Mouse (Mus musculus): ENCODE data around the gene Spen. TPM values are rescaled to one million over a fixed set of nuclear protein-coding genes. Genes with fewer than 3 reads are reported as not detected.
"Not testable (repeated sequence)": the region's sequence is repeated elsewhere in the genome, so short reads cannot be mapped to it uniquely, and the experiment has no call there.

Gene Spen
- total and polyA plus RNA-seq, 2 experiments from 2014 or later, result 13.0 to 17.4 TPM

GRCm38 (mm10) chr4:141570004-141570403, 31.6 kb upstream of the Spen start:
- 73% methylated on average over 6 of the region's 6 CpGs for WGBS
- Histone ChIP-seq H3K9ac (replicated peaks; ENCODE audit: low read length) (no peak overlapping the region), H3K4me2 (ENCODE audit: low read depth, low read length) (no peak overlapping the region), H3K27ac (no peak overlapping the region), H3K4me1 (ENCODE audit: insufficient read depth, low read length) (no peaks in the 10 kb centered on the region), H3K9me3 (ENCODE audit: low read length) (no peaks in the 10 kb centered on the region), H3K4me3 (ENCODE audit: low read length) (no peak overlapping the region), H3K27me3 (ENCODE audit: insufficient read depth, low read length) (no peaks in the 10 kb centered on the region), H3K36me3 (ENCODE audit: insufficient read depth, low read length) (no peaks in the 10 kb centered on the region)
- ATAC-seq (no peak), DNase-seq (ENCODE audit: low spot score) (no peak)
- TF ChIP-seq CTCF (IDR thresholded peaks at IDR 0.05; ENCODE audit: low read depth), result no peak

GRCm38 (mm10) chr4:141568966-141569365, 30.6 kb upstream of the Spen start:
- Histone ChIP-seq H3K9ac (replicated peaks; ENCODE audit: low read length) (no peak overlapping the region), H3K4me1 (ENCODE audit: insufficient read depth, low read length) (no peaks in the 10 kb centered on the region), H3K27me3 (ENCODE audit: insufficient read depth, low read length) (no peaks in the 10 kb centered on the region), H3K27ac (no peak overlapping the region), H3K9me3 (ENCODE audit: low read length) (no peaks in the 10 kb centered on the region), H3K4me3 (ENCODE audit: low read length) (no peak overlapping the region), H3K36me3 (ENCODE audit: insufficient read depth, low read length) (no peaks in the 10 kb centered on the region), H3K4me2 (ENCODE audit: low read depth, low read length) (no peak overlapping the region)
- TF ChIP-seq CTCF (IDR thresholded peaks at IDR 0.05; ENCODE audit: low read depth), result no peak
- WGBS, result 84% methylated on average over 5 of the region's 5 CpGs
- DNase-seq (ENCODE audit: low spot score) (no peak), ATAC-seq (no peak)

GRCm38 (mm10) chr4:141567174-141567573, 28.8 kb upstream of the Spen start:
- not testable (repeated sequence) for H3K27me3 ChIP-seq (ENCODE audit: insufficient read depth, low read length); H3K9me3 ChIP-seq (ENCODE audit: low read length); H3K27ac ChIP-seq; H3K4me3 ChIP-seq (ENCODE audit: low read length); ATAC-seq; H3K36me3 ChIP-seq (ENCODE audit: insufficient read depth, low read length); H3K4me2 ChIP-seq (ENCODE audit: low read depth, low read length); H3K4me1 ChIP-seq (ENCODE audit: insufficient read depth, low read length); H3K9ac ChIP-seq (replicated peaks; ENCODE audit: low read length); DNase-seq (ENCODE audit: low spot score)
- 96% methylated on average over 7 of the region's 7 CpGs for WGBS

- Histone ChIP-seq H3K4me1 (ENCODE audit: insufficient read depth, low read length) (no peaks in the 10 kb centered on the region), H3K27me3 (ENCODE audit: insufficient read depth, low read length) (no peaks in the 10 kb centered on the region), H3K9ac (replicated peaks; ENCODE audit: low read length) (no peak overlapping the region), H3K9me3 (ENCODE audit: low read length) (no peaks in the 10 kb centered on the region), H3K4me3 (ENCODE audit: low read length) (no peak overlapping the region), H3K27ac (no peak overlapping the region), H3K36me3 (ENCODE audit: insufficient read depth, low read length) (no peaks in the 10 kb centered on the region), H3K4me2 (ENCODE audit: low read depth, low read length) (no peak overlapping the region)
- WGBS, result 93% methylated on average over 6 of the region's 6 CpGs
- no peak for ATAC-seq
- DNase-seq (ENCODE audit: low spot score), result no peak
- no peak for TF ChIP-seq CTCF (IDR thresholded peaks at IDR 0.05; ENCODE audit: low read depth)
These were observed 27.8 kb upstream of the Spen start for GRCm38 (mm10) chr4:141566187-141566586.

- Histone ChIP-seq H3K9me3 (ENCODE audit: low read length) (no peaks in the 10 kb centered on the region), H3K4me2 (ENCODE audit: low read depth, low read length) (no peak overlapping the region), H3K27ac (no peak overlapping the region), H3K4me1 (ENCODE audit: insufficient read depth, low read length) (no peaks in the 10 kb centered on the region), H3K4me3 (ENCODE audit: low read length) (no peak overlapping the region), H3K9ac (replicated peaks; ENCODE audit: low read length) (no peak overlapping the region), H3K36me3 (ENCODE audit: insufficient read depth, low read length) (no peaks in the 10 kb centered on the region), H3K27me3 (ENCODE audit: insufficient read depth, low read length) (no peaks in the 10 kb centered on the region)
- DNase-seq (ENCODE audit: low spot score) (no peak), ATAC-seq (no peak)
- 23% methylated on average over 7 of the region's 7 CpGs for WGBS
- no peak for TF ChIP-seq CTCF (IDR thresholded peaks at IDR 0.05; ENCODE audit: low read depth)
These were observed 26.9 kb upstream of the Spen start for GRCm38 (mm10) chr4:141565325-141565724.

GRCm38 (mm10) chr4:141564660-141565059, 26.3 kb upstream of the Spen start:
- H3K9me3 ChIP-seq (ENCODE audit: low read length), result no peaks in the 10 kb centered on the region
- H3K4me2 ChIP-seq (ENCODE audit: low read depth, low read length), result no peak overlapping the region
- no peaks in the 10 kb centered on the region for H3K4me1 ChIP-seq (ENCODE audit: insufficient read depth, low read length)
- H3K27ac ChIP-seq, result no peak overlapping the region
- no peak overlapping the region for H3K9ac ChIP-seq (replicated peaks; ENCODE audit: low read length)
- TF ChIP-seq CTCF (IDR thresholded peaks at IDR 0.05; ENCODE audit: low read depth), result no peak
- DNase-seq (ENCODE audit: low spot score), result no peak
- no peaks in the 10 kb centered on the region for H3K27me3 ChIP-seq (ENCODE audit: insufficient read depth, low read length)
- ATAC-seq, result no peak
- WGBS, result 84% methylated on average over 3 of the region's 3 CpGs
- H3K4me3 ChIP-seq (ENCODE audit: low read length), result no peak overlapping the region
- no peaks in the 10 kb centered on the region for H3K36me3 ChIP-seq (ENCODE audit: insufficient read depth, low read length)

GRCm38 (mm10) chr4:141564209-141564608, 25.8 kb upstream of the Spen start:
- no peaks in the 10 kb centered on the region for H3K36me3 ChIP-seq (ENCODE audit: insufficient read depth, low read length)
- H3K9me3 ChIP-seq (ENCODE audit: low read length), result no peaks in the 10 kb centered on the region
- H3K9ac ChIP-seq (replicated peaks; ENCODE audit: low read length), result no peak overlapping the region
- no peaks in the 10 kb centered on the region for H3K27me3 ChIP-seq (ENCODE audit: insufficient read depth, low read length)
- WGBS, result 87% methylated on average over 4 of the region's 4 CpGs
- H3K27ac ChIP-seq, result no peak overlapping the region
- ATAC-seq (no peak), DNase-seq (ENCODE audit: low spot score) (no peak)
- no peak overlapping the region for H3K4me2 ChIP-seq (ENCODE audit: low read depth, low read length)
- no peak overlapping the region for H3K4me3 ChIP-seq (ENCODE audit: low read length)
- no peak for TF ChIP-seq CTCF (IDR thresholded peaks at IDR 0.05; ENCODE audit: low read depth)
- no peaks in the 10 kb centered on the region for H3K4me1 ChIP-seq (ENCODE audit: insufficient read depth, low read length)

Measured in hindbrain, postnatal 0 days (tissue).